Mouse (Mus musculus) forebrain, embryonic 12.5 days (tissue): ENCODE results near the gene Lrfn1. TPM values are rescaled to one million over a fixed set of nuclear protein-coding genes. Genes with fewer than 3 reads are reported as not detected.
"Not testable (repeated sequence)": the region's sequence is repeated elsewhere in the genome, so short reads cannot be mapped to it uniquely, and the experiment has no call there.

ENCODE experiments used
- ATAC-seq: fragments of 200-750 bp; cut with Nextera tagmentation; 2 replicates; pipeline ENCODE4 v1.8.0; 2017; ENCODE audit warnings: moderate TSS enrichment; ENCODE audit not compliant: low FRiP score
- H3K27ac ChIP-seq: fragments of 300-500 bp; sonication (generic); 2 replicates; pipeline ENCODE4 v1.5.1; 2016; ENCODE audit warnings: mild to moderate bottlenecking
- H3K27me3 ChIP-seq: fragments of 300-500 bp; sonication (generic); 2 replicates; pipeline ENCODE4 v1.6.1; 2016; ENCODE audit warnings: mild to moderate bottlenecking
- H3K36me3 ChIP-seq: fragments of 300-500 bp; sonication (generic); replicated peaks from 2 replicates; pipeline ENCODE4 v1.6.1; 2016; ENCODE audit warnings: mild to moderate bottlenecking
- H3K4me1 ChIP-seq: fragments of 300-500 bp; sonication (generic); 2 replicates; pipeline ENCODE4 v1.6.1; 2016
- H3K4me2 ChIP-seq: fragments of 300-500 bp; sonication (generic); 2 replicates; pipeline ENCODE4 v1.6.1; 2016; ENCODE audit warnings: mild to moderate bottlenecking, moderate library complexity
- H3K4me3 ChIP-seq: fragments of 300-500 bp; sonication (generic); replicated peaks from 2 replicates; pipeline ENCODE4 v1.5.1; 2016; ENCODE audit warnings: mild to moderate bottlenecking
- H3K9ac ChIP-seq: fragments of 300-500 bp; sonication (generic); 2 replicates; pipeline ENCODE4 v1.6.1; 2016; ENCODE audit warnings: mild to moderate bottlenecking
- H3K9me3 ChIP-seq: fragments of 300-500 bp; sonication (generic); 2 replicates; pipeline ENCODE4 v1.6.1; 2016
- WGBS: fragments of 180-500 bp; shearing (Covaris S2); methylation state at CpG from one replicate; pipeline ENCODE4 v1.1.7; 2016; 5-methylcytosine and 5-hydroxymethylcytosine counted together
- polyA plus RNA-seq: library from polyadenylated mRNA; unstranded; fragments of >200 nt; fragmentation: Nextera tagmentation; extraction: Ambion mirVana; gene quantifications from 2 replicates; pipeline ENCODE4 v1.2.1, GENCODE M21; 2016

The Lrfn1 gene
- polyA plus RNA-seq, 1 experiment from 2014 or later = 8.8 TPM

GRCm38 (mm10) chr7:28490903-28491302, 39.1 kb downstream of the Lrfn1 start:
- no peak overlapping the region for H3K9ac ChIP-seq
- peaks cover 13% of the 10 kb centered on the region for H3K4me1 ChIP-seq
- H3K27me3 ChIP-seq = peaks cover 22% of the 10 kb centered on the region
- H3K27ac ChIP-seq = no peak overlapping the region
- peak overlapping the region; percentile 21; the same call in 1 of the 2 replicates for H3K4me2 ChIP-seq
- ATAC-seq = no peak
- H3K4me3 ChIP-seq = no peak overlapping the region
- no peaks in the 10 kb centered on the region for H3K9me3 ChIP-seq
- WGBS = 31% methylated on average over 13 of the region's 14 CpGs
- H3K36me3 ChIP-seq = no peaks in the 10 kb centered on the region

GRCm38 (mm10) chr7:28492310-28492709, 40.5 kb downstream of the Lrfn1 start:
- Histone ChIP-seq H3K9ac (no peak overlapping the region), H3K4me3 (no peak overlapping the region), H3K4me2 (no peak overlapping the region), H3K27me3 (peaks cover 16% of the 10 kb centered on the region), H3K4me1 (peaks cover 13% of the 10 kb centered on the region), H3K27ac (no peak overlapping the region), H3K9me3 (no peaks in the 10 kb centered on the region), H3K36me3 (no peaks in the 10 kb centered on the region)
- WGBS = 83% methylated on average over 8 of the region's 8 CpGs
- no peak for ATAC-seq

- H3K27ac ChIP-seq = no peak overlapping the region
- H3K4me2 ChIP-seq = no peak overlapping the region
- no peak for ATAC-seq
- H3K27me3 ChIP-seq = no peaks in the 10 kb centered on the region
- 69% methylated on average over 11 of the region's 11 CpGs for WGBS
- H3K36me3 ChIP-seq = no peaks in the 10 kb centered on the region
- H3K9me3 ChIP-seq = no peaks in the 10 kb centered on the region
- peaks cover 7% of the 10 kb centered on the region for H3K4me1 ChIP-seq
- H3K4me3 ChIP-seq = no peak overlapping the region
- no peak overlapping the region for H3K9ac ChIP-seq
Observed at GRCm38 (mm10) chr7:28495426-28495825, 43.6 kb downstream of the Lrfn1 start.

GRCm38 (mm10) chr7:28505585-28505984, 53.8 kb downstream of the Lrfn1 start:
- Histone ChIP-seq H3K27ac (no peak overlapping the region), H3K4me2 (no peak overlapping the region), H3K36me3 (no peaks in the 10 kb centered on the region), H3K9ac (no peak overlapping the region), H3K4me3 (no peak overlapping the region), H3K4me1 (no peaks in the 10 kb centered on the region), H3K9me3 (peaks cover 6% of the 10 kb centered on the region; the same call in 1 of the 2 replicates), H3K27me3 (peaks cover 5% of the 10 kb centered on the region; the same call in 1 of the 2 replicates)
- WGBS = 9% methylated on average over 5 of the region's 5 CpGs
- ATAC-seq = no peak

GRCm38 (mm10) chr7:28509121-28509520, 57.3 kb downstream of the Lrfn1 start:
- not testable (repeated sequence) for H3K4me3 ChIP-seq, H3K9me3 ChIP-seq, H3K36me3 ChIP-seq, H3K27me3 ChIP-seq, H3K4me2 ChIP-seq, ATAC-seq, H3K4me1 ChIP-seq, H3K9ac ChIP-seq, H3K27ac ChIP-seq
- WGBS = 78% methylated on average over 2 of the region's 2 CpGs

- H3K36me3 ChIP-seq, H3K27me3 ChIP-seq, ATAC-seq, H3K4me2 ChIP-seq, H3K27ac ChIP-seq, H3K4me3 ChIP-seq, H3K9ac ChIP-seq, H3K4me1 ChIP-seq, H3K9me3 ChIP-seq: not testable (repeated sequence)
- 64% methylated on average over 8 of the region's 8 CpGs for WGBS
Observed at GRCm38 (mm10) chr7:28510405-28510974, 58.7 kb downstream of the Lrfn1 start, which contains the start of gene Ifnl2. Gene Ifnl2 (minus strand): TSS chr7:28510455.

GRCm38 (mm10) chr7:28511441-28511840, 59.7 kb downstream of the Lrfn1 start:
- Histone ChIP-seq H3K9me3 (0 out of 2 replicates have a peak, but pooled peaks cover 2% of the 10 kb centered on the region), H3K9ac (no peak overlapping the region), H3K4me1 (no peaks in the 10 kb centered on the region), H3K4me3 (no peak overlapping the region), H3K4me2 (no peak overlapping the region), H3K27ac (no peak overlapping the region), H3K36me3 (no peaks in the 10 kb centered on the region), H3K27me3 (no peaks in the 10 kb centered on the region)
- 73% methylated on average over 8 of the region's 8 CpGs for WGBS
- no peak for ATAC-seq

Other genes starting within 250 kb of the Lrfn1 start
- gene Eid2, start 184.1 kb upstream of the Lrfn1 start, polyA plus RNA-seq = 3.8 and 7.1 TPM in 2 replicates
- 24.1 and 27.8 TPM in 2 replicates for gene Eid2b, start 174.2 kb upstream of the Lrfn1 start, polyA plus RNA-seq
- gene Selenov, start 160.8 kb upstream of the Lrfn1 start, polyA plus RNA-seq = 0.41 and 0.94 TPM in 2 replicates
- 42.9 and 43.5 TPM in 2 replicates for gene Dll3, start 149.7 kb upstream of the Lrfn1 start, polyA plus RNA-seq
- 189 and 196 TPM in 2 replicates for gene Timm50, start 139.9 kb upstream of the Lrfn1 start, polyA plus RNA-seq
- gene Supt5, start 113.2 kb upstream of the Lrfn1 start, polyA plus RNA-seq = 106 and 117 TPM in 2 replicates
- 594 and 628 TPM in 2 replicates for gene Rps16, start 101.3 kb upstream of the Lrfn1 start, polyA plus RNA-seq
- 67.0 and 69.7 TPM in 2 replicates for gene Plekhg2, start 79.4 kb upstream of the Lrfn1 start, polyA plus RNA-seq
- 5.1 and 5.5 TPM in 2 replicates for gene Zfp36, start 71.7 kb upstream of the Lrfn1 start, polyA plus RNA-seq
- gene Med29, start 59.3 kb upstream of the Lrfn1 start, polyA plus RNA-seq = 43.1 and 43.6 TPM in 2 replicates
- gene Paf1, start 59.0 kb upstream of the Lrfn1 start, polyA plus RNA-seq = 84.6 and 86.2 TPM in 2 replicates
- 3.4 and 4.5 TPM in 2 replicates for gene Gmfg, start 14.5 kb upstream of the Lrfn1 start, polyA plus RNA-seq
- not detected in 2 replicates for gene Ifnl2, start 58.5 kb downstream of the Lrfn1 start, polyA plus RNA-seq
- gene Ifnl3, start 70.9 kb downstream of the Lrfn1 start, polyA plus RNA-seq = not detected in 2 replicates
- not detected in 2 replicates for gene Sycn, start 88.9 kb downstream of the Lrfn1 start, polyA plus RNA-seq
- not detected in 2 replicates for gene Nccrp1, start 95.3 kb downstream of the Lrfn1 start, polyA plus RNA-seq
- 35.6 and 37.6 TPM in 2 replicates for gene Samd4b, start 146.2 kb downstream of the Lrfn1 start, polyA plus RNA-seq
- gene Pak4, start 146.2 kb downstream of the Lrfn1 start, polyA plus RNA-seq = 41.0 and 43.9 TPM in 2 replicates
- not detected in 2 replicates for gene Acp7, start 179.4 kb downstream of the Lrfn1 start, polyA plus RNA-seq
- 4.0 and 4.2 TPM in 2 replicates for gene Fbxo27, start 240.9 kb downstream of the Lrfn1 start, polyA plus RNA-seq